Mouse (Mus musculus) limb, embryonic 12.5 days (tissue): ENCODE results near the gene Ifitm10. TPM values are rescaled to one million over a fixed set of nuclear protein-coding genes. Genes with fewer than 3 reads are reported as not detected.

Experiments used
- ATAC-seq: fragments of 200-750 bp; cut with Nextera tagmentation; 2 replicates; pipeline ENCODE4 v1.8.0; 2017; ENCODE audit warnings: low read depth, moderate TSS enrichment; ENCODE audit not compliant: insufficient number of reproducible peaks, insufficient read depth, low FRiP score, low TSS enrichment
- H3K27ac ChIP-seq: fragments of 300-500 bp; sonication (generic); 2 replicates; pipeline ENCODE4 v1.5.1; 2016; ENCODE audit warnings: mild to moderate bottlenecking, moderate library complexity
- H3K27me3 ChIP-seq: fragments of 300-500 bp; sonication (generic); 2 replicates; pipeline ENCODE4 v1.6.1; 2016; ENCODE audit warnings: mild to moderate bottlenecking, moderate library complexity
- H3K36me3 ChIP-seq: fragments of 300-500 bp; sonication (generic); 2 replicates; pipeline ENCODE4 v1.6.1; 2016; ENCODE audit warnings: mild to moderate bottlenecking, moderate library complexity
- H3K4me1 ChIP-seq: fragments of 300-500 bp; sonication (generic); replicated peaks from 2 replicates; pipeline ENCODE4 v1.6.1; 2016
- H3K4me2 ChIP-seq: fragments of 300-500 bp; sonication (generic); 2 replicates; pipeline ENCODE4 v1.6.1; 2016; ENCODE audit warnings: mild to moderate bottlenecking, moderate library complexity
- H3K4me3 ChIP-seq: fragments of 300-500 bp; sonication (generic); replicated peaks from 2 replicates; pipeline ENCODE4 v1.5.1; 2016; ENCODE audit warnings: mild to moderate bottlenecking
- H3K9ac ChIP-seq: fragments of 300-500 bp; sonication (generic); replicated peaks from 2 replicates; pipeline ENCODE4 v1.6.1; 2016; ENCODE audit warnings: mild to moderate bottlenecking, moderate library complexity
- H3K9me3 ChIP-seq: fragments of 300-500 bp; sonication (generic); 2 replicates; pipeline ENCODE4 v1.6.1; 2016; ENCODE audit warnings: mild to moderate bottlenecking, moderate library complexity
- WGBS: fragments of 180-500 bp; shearing (Covaris S2); methylation state at CpG from one replicate; pipeline ENCODE4 v1.1.7; 2016; 5-methylcytosine and 5-hydroxymethylcytosine counted together
- polyA plus RNA-seq: library from polyadenylated mRNA; unstranded; fragments of >200 nt; fragmentation: Nextera tagmentation; extraction: Ambion mirVana; gene quantifications from 2 replicates; pipeline ENCODE4 v1.2.1, GENCODE M21; 2016

The Ifitm10 gene
- polyA plus RNA-seq, 1 experiment from 2014 or later, result 0.33 TPM

DNA sequence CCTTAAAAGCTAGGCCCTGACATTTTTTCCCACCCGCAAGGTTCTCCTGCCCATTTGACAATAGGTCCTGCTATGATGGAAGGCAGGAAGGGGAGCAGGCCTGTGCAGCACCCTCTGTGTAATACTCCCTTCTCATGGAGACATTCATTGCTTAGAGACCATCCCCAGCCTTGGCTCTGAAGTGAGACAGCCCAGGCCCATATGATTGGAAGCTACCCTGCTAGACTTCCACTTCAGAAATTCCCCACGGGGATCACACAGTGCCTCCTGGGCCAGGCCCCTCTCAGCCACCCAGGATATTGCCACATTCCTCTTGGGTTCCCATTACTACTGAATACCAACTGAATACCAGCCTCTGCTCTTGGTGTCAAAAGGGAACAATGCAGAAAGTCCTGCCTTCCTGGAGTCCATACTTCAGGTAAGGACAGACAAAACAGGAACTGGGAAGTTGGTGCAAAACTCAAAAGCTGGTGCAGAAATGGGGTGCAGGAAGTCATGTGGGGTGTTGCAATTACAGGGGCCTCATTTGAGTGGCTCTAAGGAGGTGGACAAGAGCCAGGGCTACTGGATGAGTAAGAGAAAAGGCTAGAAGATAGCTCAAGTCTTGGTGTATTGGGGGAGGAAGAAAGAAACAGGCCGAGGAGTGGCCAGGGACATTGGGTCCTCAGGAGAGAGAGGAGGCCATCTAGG lies 16.6 kb upstream of the Ifitm10 start:
- no peak for ATAC-seq
- Histone ChIP-seq H3K27me3 (no peaks in the 10 kb centered on the region), H3K9ac (no peak overlapping the region), H3K4me3 (no peak overlapping the region), H3K4me2 (no peak overlapping the region), H3K4me1 (peaks cover 16% of the 10 kb centered on the region), H3K36me3 (peaks cover 5% of the 10 kb centered on the region; the same call in 1 of the 2 replicates), H3K27ac (no peak overlapping the region), H3K9me3 (no peaks in the 10 kb centered on the region)
- 85% methylated on average over 3 of the region's 3 CpGs for WGBS

DNA sequence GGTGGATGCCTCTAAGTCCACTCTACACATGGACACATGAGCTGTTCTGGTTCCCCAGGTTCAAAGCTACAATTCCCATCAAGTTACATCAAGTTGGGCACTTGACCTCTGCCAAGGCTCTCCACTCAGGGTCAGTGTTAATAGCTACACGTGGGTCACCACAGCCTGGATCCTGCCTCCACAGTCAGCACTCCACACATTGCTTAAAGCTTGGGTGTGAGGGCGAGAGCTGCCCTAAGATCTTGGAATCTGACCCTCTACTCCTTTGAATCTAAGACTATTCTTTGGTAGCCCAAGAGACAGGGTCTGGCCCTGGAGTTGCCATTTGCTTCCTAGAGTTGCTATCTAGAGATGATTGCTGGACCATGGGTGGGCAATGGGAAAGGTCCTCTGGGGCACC lies 15.2 kb upstream of the Ifitm10 start:
- WGBS, result 91% methylated on average over 2 of the region's 2 CpGs
- peaks cover 19% of the 10 kb centered on the region for H3K36me3 ChIP-seq
- no peak overlapping the region for H3K4me2 ChIP-seq
- no peak overlapping the region for H3K4me3 ChIP-seq
- H3K27me3 ChIP-seq, result no peaks in the 10 kb centered on the region
- H3K27ac ChIP-seq, result no peak overlapping the region
- H3K9ac ChIP-seq, result no peak overlapping the region
- no peaks in the 10 kb centered on the region for H3K9me3 ChIP-seq
- no peak for ATAC-seq
- H3K4me1 ChIP-seq, result peaks cover 16% of the 10 kb centered on the region

DNA sequence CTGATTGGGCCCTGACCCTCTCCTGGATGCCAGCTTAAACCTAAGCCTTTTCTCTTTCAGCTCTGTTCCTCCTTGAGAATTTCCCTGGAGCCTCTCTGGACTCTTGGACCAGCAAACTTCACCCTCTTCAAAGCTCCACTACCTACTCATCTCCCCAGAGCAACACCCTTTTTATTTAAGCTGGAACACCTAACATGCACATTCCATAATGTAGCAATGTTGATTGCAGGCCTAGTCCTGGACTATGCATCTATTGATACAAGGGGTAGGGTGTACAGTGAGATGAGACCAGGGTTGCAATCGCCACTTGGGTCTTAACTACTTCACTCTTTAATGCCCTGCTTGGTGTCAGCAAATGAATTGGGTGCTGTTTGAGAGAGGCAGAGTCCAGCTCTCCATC lies 14.6 kb upstream of the Ifitm10 start:
- no peaks in the 10 kb centered on the region for H3K9me3 ChIP-seq
- H3K4me2 ChIP-seq, result peak overlapping the region; percentile 80
- peak overlapping the region; percentile 80 for H3K4me3 ChIP-seq
- no peak overlapping the region for H3K9ac ChIP-seq
- 98% methylated on average over 1 of the region's 1 CpGs for WGBS
- no peak; the same call in 1 of the 2 replicates for ATAC-seq
- peak overlapping the region; percentile 53 for H3K27ac ChIP-seq
- H3K4me1 ChIP-seq, result peaks cover 16% of the 10 kb centered on the region
- H3K36me3 ChIP-seq, result peaks cover 24% of the 10 kb centered on the region
- H3K27me3 ChIP-seq, result no peaks in the 10 kb centered on the region

DNA sequence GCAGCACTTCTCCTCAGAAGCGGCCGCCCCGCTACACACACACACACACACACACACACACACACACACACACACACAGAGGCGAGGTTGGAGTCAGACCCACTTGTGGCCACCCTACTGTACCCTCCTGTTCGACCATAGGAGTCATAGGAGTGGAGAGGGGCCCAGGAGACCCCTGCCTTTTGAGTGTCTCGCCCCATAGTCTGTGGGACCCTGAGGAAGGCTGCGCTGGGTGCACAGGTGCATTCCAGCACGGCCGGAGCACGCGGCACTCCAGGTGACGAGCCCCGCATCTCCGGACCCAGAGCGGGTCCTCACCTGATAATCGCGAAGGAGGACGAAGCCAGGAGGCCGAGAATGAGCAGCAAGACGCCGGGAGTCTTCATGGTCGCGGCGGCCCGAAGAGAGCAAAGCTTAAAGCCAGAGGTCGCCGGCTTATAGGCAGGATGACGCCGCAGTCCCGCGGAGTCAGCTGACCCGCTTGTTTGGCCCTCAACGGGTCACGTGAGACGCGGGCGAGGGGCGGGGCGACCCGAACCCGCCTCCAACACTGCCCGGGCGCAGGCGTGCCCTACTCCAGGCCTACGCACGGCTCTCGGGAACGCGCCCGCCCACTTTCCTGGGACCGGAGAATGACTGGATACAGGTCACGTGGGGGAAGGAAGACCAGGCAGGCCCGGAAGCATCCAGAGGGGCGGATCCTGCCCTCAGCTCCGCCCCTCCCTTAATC lies 14.0 kb upstream of the Ifitm10 start, which contains the start of gene Ctsd:
Ctsd (minus strand) TSS at position 620 of the 730 bp plus-strand sequence.
- Histone ChIP-seq H3K4me1 (peaks cover 16% of the 10 kb centered on the region), H3K9me3 (no peaks in the 10 kb centered on the region), H3K9ac (peak within 1 kb of the TSS; percentile 79), H3K4me3 (peak within 1 kb of the TSS; percentile 80), H3K27me3 (no peaks in the 10 kb centered on the region), H3K36me3 (peaks cover 30% of the 10 kb centered on the region), H3K27ac (peak within 1 kb of the TSS; percentile 53), H3K4me2 (peak within 1 kb of the TSS; percentile 80)
- ATAC-seq, result peak; percentile 93
- WGBS, result under 1% methylated on average over 55 of the region's 55 CpGs

DNA sequence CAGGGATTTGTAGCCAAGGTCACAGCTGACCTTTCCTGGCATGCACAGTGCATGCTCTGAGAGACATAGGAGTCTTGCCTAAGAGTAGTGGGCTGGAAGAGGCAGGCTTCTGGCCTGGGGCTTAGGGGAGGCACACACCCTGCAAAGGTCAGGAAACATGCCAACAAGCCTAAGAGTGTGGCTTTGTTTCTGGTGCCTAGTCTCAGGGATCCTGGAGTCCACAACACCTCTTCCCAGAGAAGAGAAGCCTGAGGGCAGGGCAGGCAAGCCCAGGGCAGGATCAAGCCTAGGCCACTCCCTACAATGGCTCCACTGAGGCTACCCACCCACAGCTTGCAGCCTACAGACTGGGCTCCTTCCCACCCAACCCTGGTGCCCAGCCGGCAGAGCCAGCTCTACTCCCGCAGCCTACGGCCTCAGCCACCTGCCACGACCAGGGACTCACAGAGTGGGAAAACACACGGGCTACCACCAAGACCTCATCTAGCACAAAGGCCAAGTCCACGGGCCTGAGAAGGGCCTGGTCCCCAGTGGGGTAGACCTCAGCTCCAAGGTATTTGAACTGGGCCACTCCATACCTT lies 13.2 kb upstream of the Ifitm10 start:
- Histone ChIP-seq H3K27ac (no peak overlapping the region), H3K27me3 (no peaks in the 10 kb centered on the region), H3K4me1 (peaks cover 16% of the 10 kb centered on the region), H3K9ac (peak overlapping the region; percentile 79), H3K36me3 (peaks cover 39% of the 10 kb centered on the region), H3K4me2 (peak overlapping the region; percentile 80), H3K9me3 (no peaks in the 10 kb centered on the region), H3K4me3 (peak overlapping the region; percentile 80)
- no peak for ATAC-seq
- 69% methylated on average over 6 of the region's 6 CpGs for WGBS

DNA sequence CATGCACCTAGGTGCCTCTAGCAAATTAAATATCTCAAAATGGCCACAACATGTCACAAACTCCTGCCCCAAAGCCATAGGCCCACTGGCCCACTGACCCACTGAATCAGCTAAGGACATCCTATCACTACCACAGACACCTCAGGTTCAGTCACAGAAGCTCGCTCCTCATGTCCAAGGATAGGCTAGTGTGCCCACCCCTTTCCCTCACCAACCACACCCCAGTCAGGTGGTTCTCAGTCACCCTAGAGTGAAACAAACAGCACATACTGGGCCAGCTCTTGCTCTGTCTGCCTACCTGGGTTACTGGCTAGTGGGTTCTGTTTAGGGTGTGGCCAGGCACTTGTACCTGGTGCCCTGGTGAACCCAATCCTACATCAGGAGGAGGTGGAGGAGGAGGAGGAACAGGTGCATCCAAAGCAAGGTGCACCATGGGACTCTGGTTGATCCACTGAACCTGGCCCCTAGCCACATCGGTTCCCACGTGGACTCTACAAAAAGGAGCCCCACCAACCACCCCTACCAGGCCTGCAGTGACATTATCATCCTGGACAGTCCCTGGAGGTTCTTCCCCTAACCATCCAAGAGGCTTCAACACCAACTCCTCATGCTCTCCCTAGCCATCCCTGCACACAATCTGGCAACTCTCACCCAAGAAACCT lies 12.3 kb upstream of the Ifitm10 start:
- no peaks in the 10 kb centered on the region for H3K27me3 ChIP-seq
- H3K9me3 ChIP-seq, result no peaks in the 10 kb centered on the region
- no peak overlapping the region for H3K27ac ChIP-seq
- H3K4me3 ChIP-seq, result peak overlapping the region; percentile 80; the same call in 1 of the 2 replicates
- no peak for ATAC-seq
- WGBS, result 92% methylated on average over 3 of the region's 3 CpGs
- H3K36me3 ChIP-seq, result peaks cover 47% of the 10 kb centered on the region
- H3K9ac ChIP-seq, result peak overlapping the region; percentile 79; the same call in 1 of the 2 replicates
- peak overlapping the region; percentile 80 for H3K4me2 ChIP-seq
- H3K4me1 ChIP-seq, result peaks cover 16% of the 10 kb centered on the region

DNA sequence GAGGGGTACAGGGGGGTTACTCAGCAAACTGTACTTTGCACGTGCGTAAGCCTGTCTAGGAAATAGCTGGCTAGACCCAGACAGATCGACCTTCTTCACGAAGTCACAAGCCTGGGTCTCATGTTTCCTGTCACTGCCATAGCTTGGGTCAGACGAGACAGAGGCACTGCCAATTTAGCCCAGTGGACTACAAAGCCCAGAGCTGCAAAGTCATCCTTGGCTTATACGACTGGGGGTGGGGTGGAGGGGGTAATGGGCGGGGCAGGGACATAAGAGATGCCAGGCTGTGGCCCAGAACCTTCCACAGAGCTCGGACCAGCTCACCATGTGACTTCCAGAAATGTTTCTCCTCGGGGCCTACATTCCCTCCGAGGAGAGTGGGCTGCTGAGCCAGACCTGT lies 10.8 kb upstream of the Ifitm10 start:
- ATAC-seq, result no peak

DNA sequence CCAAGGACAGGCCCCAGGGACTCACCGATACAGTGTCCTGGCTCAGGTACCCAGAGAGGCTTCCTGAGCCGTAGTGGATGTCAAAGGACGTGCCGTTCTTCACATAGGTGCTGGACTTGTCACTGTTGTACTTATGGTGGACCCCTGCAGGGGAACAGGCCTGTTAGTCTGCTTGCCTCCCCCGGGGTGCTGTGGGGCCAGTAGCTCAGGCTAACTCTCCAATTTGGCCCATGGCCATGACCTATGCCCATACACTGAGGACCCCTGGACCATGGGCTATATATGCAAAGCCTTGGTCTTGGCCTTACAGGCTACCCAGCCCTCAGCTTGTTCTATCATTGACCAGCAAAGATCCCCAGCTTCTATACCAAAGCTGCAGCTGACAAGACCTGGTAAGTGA lies 9.0 kb upstream of the Ifitm10 start, which contains the start of gene Gm49369:
Gm49369 (minus strand) TSS at position 101 of the 400 bp plus-strand sequence.
- 97% methylated on average over 5 of the region's 5 CpGs for WGBS
- Histone ChIP-seq H3K4me3 (no peak within 1 kb of the TSS), H3K27ac (no peak within 1 kb of the TSS), H3K4me1 (peaks cover 16% of the 10 kb centered on the region), H3K9ac (no peak within 1 kb of the TSS), H3K4me2 (no peak within 1 kb of the TSS), H3K36me3 (peaks cover 80% of the 10 kb centered on the region), H3K27me3 (no peaks in the 10 kb centered on the region), H3K9me3 (no peaks in the 10 kb centered on the region)
- no peak for ATAC-seq

More for the DNA sequence above, 10.8 kb upstream of the Ifitm10 start:
- H3K9me3 ChIP-seq, result no peaks in the 10 kb centered on the region
- H3K36me3 ChIP-seq, result peaks cover 63% of the 10 kb centered on the region
- WGBS, result 84% methylated on average over 10 of the region's 10 CpGs
- no peak overlapping the region for H3K27ac ChIP-seq
- no peak overlapping the region for H3K9ac ChIP-seq
- no peak overlapping the region for H3K4me2 ChIP-seq
- no peak overlapping the region for H3K4me3 ChIP-seq
- H3K4me1 ChIP-seq, result peaks cover 16% of the 10 kb centered on the region
- H3K27me3 ChIP-seq, result no peaks in the 10 kb centered on the region

DNA sequence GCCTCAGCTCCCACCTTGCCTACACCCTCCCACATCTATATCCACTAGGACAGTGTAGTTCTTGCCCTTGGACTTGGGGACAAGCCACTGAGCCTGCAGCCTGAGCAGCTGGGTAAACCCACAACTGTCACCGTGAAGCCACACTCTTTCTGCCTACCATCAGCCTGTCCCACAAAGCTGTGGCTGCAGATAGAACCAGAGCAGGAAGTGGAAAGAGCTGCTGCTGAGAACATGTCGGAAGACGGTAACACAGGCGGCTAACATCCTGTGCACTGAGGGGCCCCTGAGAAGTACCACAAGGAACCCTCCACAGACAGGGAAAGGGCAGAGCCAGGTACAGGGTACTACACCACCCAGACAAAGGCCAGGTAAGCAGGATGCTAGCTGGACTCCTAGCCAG lies 7.6 kb upstream of the Ifitm10 start:
- peaks cover 94% of the 10 kb centered on the region for H3K36me3 ChIP-seq
- no peak for ATAC-seq
- H3K4me3 ChIP-seq, result no peak overlapping the region
- H3K9ac ChIP-seq, result no peak overlapping the region
- no peaks in the 10 kb centered on the region for H3K9me3 ChIP-seq
- peaks cover 4% of the 10 kb centered on the region for H3K4me1 ChIP-seq
- WGBS, result 91% methylated on average over 4 of the region's 4 CpGs
- H3K4me2 ChIP-seq, result no peak overlapping the region
- H3K27me3 ChIP-seq, result no peaks in the 10 kb centered on the region
- no peak overlapping the region for H3K27ac ChIP-seq

DNA sequence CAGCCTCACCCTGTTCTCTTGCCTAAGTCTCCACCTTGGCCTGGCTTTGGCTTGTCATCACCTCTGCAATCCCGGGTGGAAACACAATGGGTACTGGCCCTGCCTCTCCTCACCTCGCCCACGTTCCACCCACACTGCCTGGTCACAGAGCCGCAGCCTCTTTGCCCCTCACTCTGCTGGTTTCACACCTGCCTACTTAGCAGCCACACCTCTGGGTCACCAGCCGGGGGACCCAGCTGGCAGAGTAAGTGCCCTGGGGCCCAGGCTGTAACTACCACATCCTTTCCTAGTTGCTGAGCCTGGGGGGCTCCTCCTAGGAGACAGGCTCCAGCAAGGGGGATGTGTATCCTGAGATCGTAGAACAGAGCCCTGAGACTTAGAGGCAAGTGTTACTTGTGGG lies 5.6 kb upstream of the Ifitm10 start:
- 78% methylated on average over 6 of the region's 6 CpGs for WGBS
- peaks cover 92% of the 10 kb centered on the region for H3K36me3 ChIP-seq

More for the DNA sequence above, 5.6 kb upstream of the Ifitm10 start:
- H3K4me3 ChIP-seq, result no peak overlapping the region
- H3K4me2 ChIP-seq, result no peak overlapping the region
- ATAC-seq, result no peak
- peaks cover 5% of the 10 kb centered on the region; the same call in 1 of the 2 replicates for H3K27me3 ChIP-seq
- H3K27ac ChIP-seq, result no peak overlapping the region
- H3K9me3 ChIP-seq, result no peaks in the 10 kb centered on the region
- H3K9ac ChIP-seq, result no peak overlapping the region
- no peaks in the 10 kb centered on the region for H3K4me1 ChIP-seq
